Mouse (Mus musculus) olfactory bulb, adult 2 months (tissue): ENCODE measurements around the gene Ssbp2.

Source experiments
- CTCF ChIP-seq: fragments of 200-500 bp; IDR thresholded peaks from 2 replicates; pipeline ENCODE4 v1.5.1; 2012; ENCODE audit warnings: low read depth, mild to moderate bottlenecking, low read length, moderate library complexity; ENCODE audit not compliant: insufficient read depth
- POLR2A ChIP-seq: fragments of 200-500 bp; IDR thresholded peaks from 2 replicates; pipeline ENCODE4 v1.6.1; 2012; ENCODE audit warnings: mild to moderate bottlenecking, low read depth, low read length, moderate library complexity; ENCODE audit not compliant: insufficient read depth

DNA sequence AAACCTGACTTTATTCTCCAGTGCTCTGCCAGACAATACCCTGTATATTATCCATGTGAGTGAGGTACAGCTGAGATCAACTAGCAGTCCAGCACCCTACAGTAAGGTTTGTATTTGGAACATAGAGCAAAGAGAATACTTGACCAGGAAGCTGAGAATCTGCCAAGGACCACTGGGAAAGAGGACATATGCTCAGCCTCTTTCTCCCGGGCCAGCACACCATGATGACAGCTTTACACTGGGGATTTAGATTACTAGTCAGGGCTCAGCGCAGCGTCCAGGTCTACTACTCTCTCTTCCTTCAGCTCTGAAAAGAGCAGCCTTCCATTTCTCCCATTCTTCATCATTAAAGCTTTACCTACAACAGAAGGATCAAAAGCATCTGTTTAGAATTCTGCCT lies 76.6 kb downstream of the Ssbp2 start:
- no peak for TF ChIP-seq CTCF
- no peak for TF ChIP-seq POLR2A
